Comparison of ENCODE assay signal across 31 mouse cellular contexts in the genomic region with DNA sequence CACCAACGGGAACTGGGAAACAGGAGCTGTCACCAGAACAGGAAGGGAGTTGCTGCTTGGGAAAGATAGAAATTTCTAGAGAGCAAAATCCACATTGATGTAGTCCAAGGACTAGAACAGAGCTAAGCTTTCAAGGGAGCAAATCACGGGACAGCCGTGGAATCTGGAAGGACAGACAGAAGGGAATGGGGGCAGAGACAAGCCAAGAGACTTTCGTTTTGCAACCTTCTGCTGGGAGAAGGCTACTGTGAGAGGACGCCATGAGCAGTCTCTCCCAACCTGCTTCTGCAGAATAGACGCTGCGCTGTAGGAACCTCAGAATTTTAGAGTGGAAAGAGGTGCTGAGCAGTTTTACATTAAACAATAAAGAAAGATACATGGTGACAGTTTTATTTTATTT. TPM values are rescaled to one million over a fixed set of nuclear protein-coding genes. Genes with fewer than 3 reads are reported as not detected.
DNase-seq lines count a peak whose midpoint lies in the region; ATAC-seq and TF ChIP-seq lines count a peak whose summit lies in the region.
"Had no signal": no experiment of that assay in that cellular context is flagged by ENCODE, and none has a peak within 500 bp of the region (broad histone marks: within the 10 kb centered on the region; RNA-seq: fewer than 3 reads in every experiment).

No protein-coding gene starts in this region.

- no peaks in the 10 kb centered on the region for H3K27me3 ChIP-seq in kidney, adult 2 months (replicated peaks; ENCODE audit: control insufficient read depth, insufficient read depth, low read length)
- 0 out of 2 replicates have a peak, but pooled peaks cover 4% of the 10 kb centered on the region for H3K27me3 ChIP-seq in kidney, embryonic 16.5 days (ENCODE audit: insufficient read depth, low read length)
- no peaks in the 10 kb centered on the region for H3K27me3 ChIP-seq in midbrain, embryonic 11.5 days (ENCODE audit: control insufficient read depth, insufficient read depth, low read length)
- no peaks in the 10 kb centered on the region for H3K27me3 ChIP-seq in midbrain, embryonic 16.5 days (ENCODE audit: control insufficient read depth, insufficient read depth, low read depth, low read length)
- H3K27me3 ChIP-seq in liver, embryonic 15.5 days: no peaks in the 10 kb centered on the region; the same call in 1 of the 2 replicates
- H3K27me3 ChIP-seq in small intestine, adult 2 months (ENCODE audit: control insufficient read depth, insufficient read depth, low read length): no peaks in the 10 kb centered on the region
- H3K27me3 ChIP-seq: forebrain, embryonic 13.5 days had no signal

- ATAC-seq in kidney, embryonic 16.5 days (ENCODE audit: low FRiP score, low TSS enrichment): no peak
- ATAC-seq in midbrain, embryonic 11.5 days (ENCODE audit: low FRiP score): no peak
- ATAC-seq in midbrain, embryonic 16.5 days: no peak
- ATAC-seq in liver, embryonic 15.5 days (ENCODE audit: insufficient read depth): no peak
- ATAC-seq in inflammation-experienced regulatory T-cells, adult 6 months: no peak
- ATAC-seq: activated CD4-positive, CD25-positive, alpha-beta regulatory T cell, adult 4 months; CD4-positive, CD25-positive, alpha-beta regulatory T cell, adult 4 months; forebrain, embryonic 13.5 days; forebrain, embryonic 16.5 days; hindbrain, embryonic 16.5 days had no signal

- no peak overlapping the region for H3K4me3 ChIP-seq in kidney, adult 2 months (ENCODE audit: insufficient read depth, low read depth, low read length)
- H3K4me3 ChIP-seq in kidney, embryonic 16.5 days (ENCODE audit: low read length): no peak overlapping the region
- H3K4me3 ChIP-seq in midbrain, embryonic 11.5 days (ENCODE audit: low read depth, low read length): no peak overlapping the region
- no peak overlapping the region for H3K4me3 ChIP-seq in midbrain, embryonic 16.5 days (ENCODE audit: low read depth, low read length)
- H3K4me3 ChIP-seq in liver, embryonic 15.5 days (replicated peaks): no peak overlapping the region
- no peak overlapping the region for H3K4me3 ChIP-seq in small intestine, adult 2 months (ENCODE audit: low read depth, low read length)
- H3K4me3 ChIP-seq: forebrain, embryonic 10.5 days; forebrain, embryonic 13.5 days; hindbrain, embryonic 13.5 days had no signal

- peaks cover 13% of the 10 kb centered on the region; the same call in 1 of the 2 replicates for H3K4me1 ChIP-seq in kidney, adult 2 months (ENCODE audit: control insufficient read depth, insufficient read depth, low read length)
- peaks cover 16% of the 10 kb centered on the region for H3K4me1 ChIP-seq in kidney, embryonic 16.5 days (ENCODE audit: insufficient read depth, low read length)
- H3K4me1 ChIP-seq in midbrain, embryonic 11.5 days (ENCODE audit: control insufficient read depth, insufficient read depth, low read length): no peaks in the 10 kb centered on the region; the same call in 1 of the 2 replicates
- peaks cover 5% of the 10 kb centered on the region for H3K4me1 ChIP-seq in midbrain, embryonic 16.5 days (ENCODE audit: control insufficient read depth, insufficient read depth, low read length)
- peaks cover 24% of the 10 kb centered on the region for H3K4me1 ChIP-seq in liver, embryonic 15.5 days (replicated peaks)
- H3K4me1 ChIP-seq in small intestine, adult 2 months (ENCODE audit: control insufficient read depth, insufficient read depth, insufficient read length, low read length): peaks cover 21% of the 10 kb centered on the region

- TF ChIP-seq POLR2A in kidney, adult 2 months (IDR thresholded peaks at IDR 0.05; ENCODE audit: low read depth, low read length): no peak
- no peak for TF ChIP-seq POLR2A in small intestine, adult 2 months (IDR thresholded peaks at IDR 0.05; ENCODE audit: low read depth, low read length)

- DNase-seq in kidney, adult 2 months: no peak
- peak; percentile 33 for DNase-seq in midbrain, embryonic 11.5 days (ENCODE audit: low spot score, missing footprints)
- no peak for DNase-seq in adrenal gland, adult 18-20 months (ENCODE audit: low spot score in 2 of 2)
- DNase-seq: adrenal gland, adult 2 months; adrenal gland, postnatal 14 days; cerebellum, adult 11-12 months; cerebellum, adult 8-10 months; cerebellum, postnatal 10 days; cerebellum, postnatal 36 days; gastrocnemius, postnatal 10 days; gastrocnemius, postnatal 36 days; heart, postnatal 14 days had no signal

- H3K36me3 ChIP-seq in kidney, adult 2 months (ENCODE audit: control insufficient read depth, insufficient read depth, low read length): no peaks in the 10 kb centered on the region
- H3K36me3 ChIP-seq in kidney, embryonic 16.5 days (ENCODE audit: insufficient read depth, low read length): no peaks in the 10 kb centered on the region
- H3K36me3 ChIP-seq in midbrain, embryonic 11.5 days (ENCODE audit: control insufficient read depth, insufficient read depth, low read length): no peaks in the 10 kb centered on the region
- H3K36me3 ChIP-seq in midbrain, embryonic 16.5 days (ENCODE audit: control insufficient read depth, insufficient read depth, low read length): no peaks in the 10 kb centered on the region
- no peaks in the 10 kb centered on the region for H3K36me3 ChIP-seq in liver, embryonic 15.5 days (replicated peaks)
- no peaks in the 10 kb centered on the region for H3K36me3 ChIP-seq in small intestine, adult 2 months (ENCODE audit: control insufficient read depth, insufficient read depth, low read length)
- H3K36me3 ChIP-seq: forebrain, embryonic 10.5 days; heart, embryonic 13.5 days; hindbrain, embryonic 13.5 days had no signal

- no peak for TF ChIP-seq CTCF in kidney, adult 2 months (conservative IDR thresholded peaks at IDR 0.05; ENCODE audit: insufficient read depth, insufficient read length, low read depth, low read length)
- TF ChIP-seq CTCF in small intestine, adult 2 months (IDR thresholded peaks at IDR 0.05; ENCODE audit: extremely low read depth, insufficient read length, insufficient replicate concordance, low read depth, low read length): no peak

- no peaks in the 10 kb centered on the region for H3K9me3 ChIP-seq in kidney, embryonic 16.5 days (ENCODE audit: low read length)
- no peaks in the 10 kb centered on the region for H3K9me3 ChIP-seq in midbrain, embryonic 11.5 days (ENCODE audit: control insufficient read depth, low read length)
- H3K9me3 ChIP-seq in midbrain, embryonic 16.5 days (replicated peaks; ENCODE audit: control insufficient read depth, low read length, poor library complexity, severe bottlenecking): no peaks in the 10 kb centered on the region
- H3K9me3 ChIP-seq in liver, embryonic 15.5 days (replicated peaks): no peaks in the 10 kb centered on the region
- H3K9me3 ChIP-seq: forebrain, embryonic 10.5 days; forebrain, embryonic 13.5 days; heart, embryonic 13.5 days; hindbrain, embryonic 13.5 days had no signal

- WGBS in kidney, adult 2 months: 70% methylated on average over 7 of the region's 7 CpGs
- 71% methylated on average over 7 of the region's 7 CpGs for WGBS in kidney, embryonic 16.5 days
- 81% methylated on average over 7 of the region's 7 CpGs for WGBS in midbrain, embryonic 11.5 days
- 83% methylated on average over 7 of the region's 7 CpGs for WGBS in midbrain, embryonic 16.5 days
- WGBS in liver, embryonic 15.5 days (ENCODE audit: insufficient replicate concordance): 67% methylated on average over 7 of the region's 7 CpGs
- WGBS in small intestine, adult 2 months: 63% methylated on average over 7 of the region's 7 CpGs

- no peak overlapping the region for H3K9ac ChIP-seq in kidney, embryonic 16.5 days (replicated peaks; ENCODE audit: low read length)
- H3K9ac ChIP-seq in midbrain, embryonic 11.5 days (ENCODE audit: low read length): no peak overlapping the region
- H3K9ac ChIP-seq in midbrain, embryonic 16.5 days (ENCODE audit: low read depth, low read length): no peak overlapping the region
- no peak overlapping the region for H3K9ac ChIP-seq in liver, embryonic 15.5 days
- H3K9ac ChIP-seq: forebrain, embryonic 13.5 days; heart, embryonic 13.5 days; hindbrain, embryonic 13.5 days had no signal

- H3K4me2 ChIP-seq in kidney, embryonic 16.5 days (replicated peaks; ENCODE audit: low read depth, low read length): no peak overlapping the region
- H3K4me2 ChIP-seq in midbrain, embryonic 11.5 days: no peak overlapping the region
- no peak overlapping the region for H3K4me2 ChIP-seq in midbrain, embryonic 16.5 days (ENCODE audit: low read length)
- 0 out of 2 replicates have a peak overlapping the region, but pooled peaks have one; percentile 0 for H3K4me2 ChIP-seq in liver, embryonic 15.5 days
- H3K4me2 ChIP-seq: hindbrain, embryonic 13.5 days had no signal

- 0 out of 2 replicates have a peak overlapping the region, but pooled peaks have one; percentile 51 for H3K27ac ChIP-seq in kidney, adult 2 months (ENCODE audit: insufficient read depth, low read depth, low read length)
- no peak overlapping the region for H3K27ac ChIP-seq in kidney, embryonic 16.5 days (ENCODE audit: low read length)
- no peak overlapping the region for H3K27ac ChIP-seq in midbrain, embryonic 11.5 days (ENCODE audit: low read depth, low read length)
- no peak overlapping the region for H3K27ac ChIP-seq in midbrain, embryonic 16.5 days (ENCODE audit: low read length)
- H3K27ac ChIP-seq in liver, embryonic 15.5 days (replicated peaks): no peak overlapping the region
- H3K27ac ChIP-seq in small intestine, adult 2 months (ENCODE audit: insufficient read depth, low read depth, low read length): peak overlapping the region; percentile 58; the same call in 1 of the 2 replicates
- H3K27ac ChIP-seq: forebrain, embryonic 10.5 days; forebrain, embryonic 13.5 days; heart, embryonic 13.5 days; hindbrain, embryonic 13.5 days had no signal

RNA-seq across cellular contexts. Expression of a gene that starts 1.0 kb away (rescaled TPM):
- polyA plus RNA-seq in kidney, adult 2 months (2012; rRNA removed): 10.2 and 16.6 TPM in 2 replicates
- polyA plus RNA-seq in kidney, embryonic 16.5 days (2015; fragmentation: Nextera tagmentation; extraction: Ambion mirVana): 1.1 TPM in 2 replicates
- 0.33 and 0.54 TPM in 2 replicates for polyA plus RNA-seq in midbrain, embryonic 11.5 days (2014; fragmentation: Nextera tagmentation; extraction: Ambion mirVana)
- 0.16 and 0.32 TPM in 2 replicates for polyA plus RNA-seq in midbrain, embryonic 16.5 days (2015; fragmentation: Nextera tagmentation; extraction: Ambion mirVana)
- 4.1 and 5.3 TPM in 2 replicates for polyA plus RNA-seq in liver, embryonic 15.5 days (2015; fragmentation: Nextera tagmentation; extraction: Ambion mirVana)
- polyA plus RNA-seq in small intestine, adult 2 months (2012; rRNA removed): 5.0 and 9.6 TPM in 2 replicates
- polyA plus RNA-seq in inflammation-experienced regulatory T-cells, adult 6 months (2017; shearing (Covaris generic)): 10 to 100 TPM; 18.3 to 32.3 (median 19.9) TPM
- total RNA-seq in adrenal gland, adult 18-20 months (2021): under 1 TPM; 0.43 to 0.61 TPM
- total RNA-seq: heart, adult 8-10 months had no signal
- polyA plus RNA-seq: forebrain, embryonic 10.5 days; forebrain, embryonic 16.5 days had no signal

RNA-seq across cellular contexts. Expression of a gene that starts 18.1 kb away (rescaled TPM):
- 7.1 and 8.8 TPM in 2 replicates for polyA plus RNA-seq in kidney, adult 2 months (2012; rRNA removed)
- 2.6 and 3.5 TPM in 2 replicates for polyA plus RNA-seq in kidney, embryonic 16.5 days (2015; fragmentation: Nextera tagmentation; extraction: Ambion mirVana)
- polyA plus RNA-seq in midbrain, embryonic 11.5 days (2014; fragmentation: Nextera tagmentation; extraction: Ambion mirVana): 0.78 and 2.5 TPM in 2 replicates
- 4.3 and 6.3 TPM in 2 replicates for polyA plus RNA-seq in midbrain, embryonic 16.5 days (2015; fragmentation: Nextera tagmentation; extraction: Ambion mirVana)
- 1.2 and 1.4 TPM in 2 replicates for polyA plus RNA-seq in liver, embryonic 15.5 days (2015; fragmentation: Nextera tagmentation; extraction: Ambion mirVana)
- 1.1 and 1.9 TPM in 2 replicates for polyA plus RNA-seq in small intestine, adult 2 months (2012; rRNA removed)
- polyA plus RNA-seq in inflammation-experienced regulatory T-cells, adult 6 months (2017; shearing (Covaris generic)): 10 to 100 TPM in 2 of 3 experiments, 1 to 10 TPM in 1; 8.3 to 26.9 (median 19.1) TPM
- 10 to 100 TPM; 48.5 to 78.3 TPM for total RNA-seq in adrenal gland, adult 18-20 months (2021)
- total RNA-seq: hematopoietic stem cell, adult 5-6 weeks had no signal

RNA-seq across cellular contexts. Expression of a gene that starts 21.9 kb away (rescaled TPM):
- 8.2 and 14.6 TPM in 2 replicates for polyA plus RNA-seq in kidney, adult 2 months (2012; rRNA removed)
- not detected in 2 replicates for polyA plus RNA-seq in kidney, embryonic 16.5 days (2015; fragmentation: Nextera tagmentation; extraction: Ambion mirVana)
- not detected in 2 replicates for polyA plus RNA-seq in midbrain, embryonic 11.5 days (2014; fragmentation: Nextera tagmentation; extraction: Ambion mirVana)
- polyA plus RNA-seq in midbrain, embryonic 16.5 days (2015; fragmentation: Nextera tagmentation; extraction: Ambion mirVana): not detected in 2 replicates
- polyA plus RNA-seq in liver, embryonic 15.5 days (2015; fragmentation: Nextera tagmentation; extraction: Ambion mirVana): not detected in 2 replicates
- polyA plus RNA-seq in small intestine, adult 2 months (2012; rRNA removed): 1.8 and 7.9 TPM in 2 replicates
- polyA plus RNA-seq in inflammation-experienced regulatory T-cells, adult 6 months (2017; shearing (Covaris generic)): under 1 TPM in 1 of 3 experiments, not detected in 2; 0.99 TPM
- total RNA-seq in adrenal gland, adult 18-20 months (2021): 1 to 10 TPM; 1.3 to 3.4 TPM
- total RNA-seq: ES-E14 had no signal
- polyA plus RNA-seq: C2C12; cortical plate, adult 2 months; embryonic facial prominence, embryonic 11.5 days; forebrain, embryonic 10.5 days; forebrain, embryonic 13.5 days; forebrain, embryonic 16.5 days; heart, embryonic 13.5 days; hindbrain, embryonic 13.5 days; hindbrain, embryonic 16.5 days had no signal

RNA-seq across cellular contexts. Expression of a gene that starts 39.5 kb away (rescaled TPM):
- 6.1 and 7.0 TPM in 2 replicates for polyA plus RNA-seq in kidney, adult 2 months (2012; rRNA removed)
- 39.2 and 42.6 TPM in 2 replicates for polyA plus RNA-seq in kidney, embryonic 16.5 days (2015; fragmentation: Nextera tagmentation; extraction: Ambion mirVana)
- polyA plus RNA-seq in midbrain, embryonic 11.5 days (2014; fragmentation: Nextera tagmentation; extraction: Ambion mirVana): 40.4 and 40.9 TPM in 2 replicates
- polyA plus RNA-seq in midbrain, embryonic 16.5 days (2015; fragmentation: Nextera tagmentation; extraction: Ambion mirVana): 29.1 and 32.5 TPM in 2 replicates
- polyA plus RNA-seq in liver, embryonic 15.5 days (2015; fragmentation: Nextera tagmentation; extraction: Ambion mirVana): 14.2 and 16.0 TPM in 2 replicates
- 2.4 and 4.2 TPM in 2 replicates for polyA plus RNA-seq in small intestine, adult 2 months (2012; rRNA removed)
- polyA plus RNA-seq in inflammation-experienced regulatory T-cells, adult 6 months (2017; shearing (Covaris generic)): 10 to 100 TPM; 30.5 to 59.4 (median 50.2) TPM
- 10 to 100 TPM; 27.9 to 28.3 TPM for total RNA-seq in adrenal gland, adult 18-20 months (2021)

Comparison
In these comparisons a context has a peak if more than half of its experiments do, and no peak if none do; other contexts are left out.
1. H3K27ac ChIP-seq: peak in kidney, adult 2 months (single experiment) and small intestine, adult 2 months (single experiment); none in kidney, embryonic 16.5 days (single experiment), midbrain, embryonic 11.5 days (single experiment), midbrain, embryonic 16.5 days (single experiment) and liver, embryonic 15.5 days (single experiment).